Mouse (Mus musculus) lung, postnatal 0 days (tissue): ENCODE data around the gene Ccdc54. TPM values are rescaled to one million over a fixed set of nuclear protein-coding genes. Genes with fewer than 3 reads are reported as not detected.

Source experiments
- ATAC-seq: fragments of 200-750 bp; cut with Nextera tagmentation; 2 replicates; pipeline ENCODE4 v1.8.0; 2017; ENCODE audit warnings: moderate library complexity
- DNase-seq: peaks from one replicate; pipeline ENCODE4 v3.0.0-alpha.2; 2016; ENCODE audit warnings: low spot score
- H3K27ac ChIP-seq: fragments of 300-500 bp; sonication (generic); 2 replicates; pipeline ENCODE4 v1.5.1; 2014; ENCODE audit warnings: antibody characterized with exemption, mild to moderate bottlenecking, low read length, mixed read lengths
- H3K27me3 ChIP-seq: fragments of 300-500 bp; sonication (generic); replicated peaks from 2 replicates; pipeline ENCODE4 v1.6.1; 2014; ENCODE audit warnings: low read length, mixed read lengths; ENCODE audit not compliant: insufficient read depth
- H3K36me3 ChIP-seq: fragments of 300-500 bp; sonication (generic); 2 replicates; pipeline ENCODE4 v1.6.1; 2014; ENCODE audit warnings: low read length, mixed read lengths; ENCODE audit not compliant: insufficient read depth
- H3K4me1 ChIP-seq: fragments of 300-500 bp; sonication (generic); 2 replicates; pipeline ENCODE4 v1.6.1; 2014; ENCODE audit warnings: antibody characterized with exemption, low read depth, low read length, mixed read lengths; ENCODE audit not compliant: insufficient read depth
- H3K4me2 ChIP-seq: fragments of 300-500 bp; sonication (generic); replicated peaks from 2 replicates; pipeline ENCODE4 v1.6.1; 2014; ENCODE audit warnings: low read depth, mild to moderate bottlenecking, low read length, moderate library complexity, mixed read lengths
- H3K4me3 ChIP-seq: fragments of 300-500 bp; sonication (generic); 2 replicates; pipeline ENCODE4 v1.5.1; 2014; ENCODE audit warnings: low read depth, low read length
- H3K9ac ChIP-seq: fragments of 300-500 bp; sonication (generic); replicated peaks from 2 replicates; pipeline ENCODE4 v1.6.1; 2014; ENCODE audit warnings: low read depth, mild to moderate bottlenecking
- H3K9me3 ChIP-seq: fragments of 300-500 bp; sonication (generic); 2 replicates; pipeline ENCODE4 v1.6.1; 2016; ENCODE audit warnings: low read length, mixed read lengths
- CTCF ChIP-seq: IDR thresholded peaks from 2 replicates; pipeline ENCODE4 v1.5.1; 2016; ENCODE audit warnings: antibody characterized with exemption, mild to moderate bottlenecking
- EP300 ChIP-seq: IDR thresholded peaks from 2 replicates; pipeline ENCODE4 v1.6.1; 2016; ENCODE audit warnings: antibody characterized with exemption, mild to moderate bottlenecking, control low read depth
- WGBS: fragments of 180-500 bp; shearing (Covaris S2); extraction: QIAGEN DNeasy Blood & Tissue Kit; methylation state at CpG from one replicate; pipeline ENCODE4 v1.1.7; 2014; 5-methylcytosine and 5-hydroxymethylcytosine counted together
- polyA plus RNA-seq: library from polyadenylated mRNA; unstranded; fragments of >200 nt; fragmentation: Nextera tagmentation; extraction: Ambion mirVana; gene quantifications from 2 replicates; pipeline ENCODE4 v1.2.1, GENCODE M21; 2015

Gene Ccdc54
- polyA plus RNA-seq, 1 experiment from 2014 or later, result not detected

GRCm38 (mm10) chr16:50553828-50554227, 37.1 kb downstream of the Ccdc54 start:
- Histone ChIP-seq H3K9me3 (no peaks in the 10 kb centered on the region), H3K36me3 (no peaks in the 10 kb centered on the region), H3K4me2 (no peak overlapping the region), H3K27ac (no peak overlapping the region), H3K27me3 (no peaks in the 10 kb centered on the region), H3K4me3 (no peak overlapping the region), H3K9ac (no peak overlapping the region), H3K4me1 (no peaks in the 10 kb centered on the region)
- 68% methylated on average over 2 of the region's 2 CpGs for WGBS
- DNase-seq (no peak), ATAC-seq (no peak)
- no peak for TF ChIP-seq EP300
- no peak for TF ChIP-seq CTCF

GRCm38 (mm10) chr16:50551871-50552528, 39.0 kb downstream of the Ccdc54 start:
- no peaks in the 10 kb centered on the region for H3K9me3 ChIP-seq
- no peaks in the 10 kb centered on the region for H3K36me3 ChIP-seq
- H3K27me3 ChIP-seq, result no peaks in the 10 kb centered on the region
- no peak overlapping the region for H3K27ac ChIP-seq
- H3K4me2 ChIP-seq, result no peak overlapping the region
- H3K4me1 ChIP-seq, result no peaks in the 10 kb centered on the region
- TF ChIP-seq EP300 (no peak), CTCF (0 out of 2 replicates have a peak, but pooled peaks have one; percentile 4)
- ATAC-seq (no peak), DNase-seq (no peak)
- no peak overlapping the region for H3K4me3 ChIP-seq
- no peak overlapping the region for H3K9ac ChIP-seq
- WGBS, result 59% methylated on average over 7 of the region's 7 CpGs

GRCm38 (mm10) chr16:50550927-50551326, 40.0 kb downstream of the Ccdc54 start:
- H3K4me1 ChIP-seq, result no peaks in the 10 kb centered on the region
- H3K9me3 ChIP-seq, result no peaks in the 10 kb centered on the region
- 84% methylated on average over 5 of the region's 5 CpGs for WGBS
- no peaks in the 10 kb centered on the region for H3K27me3 ChIP-seq
- no peak for TF ChIP-seq CTCF
- H3K9ac ChIP-seq, result no peak overlapping the region
- ATAC-seq (no peak), DNase-seq (no peak)
- H3K4me2 ChIP-seq, result no peak overlapping the region
- no peak overlapping the region for H3K4me3 ChIP-seq
- no peak overlapping the region for H3K27ac ChIP-seq
- H3K36me3 ChIP-seq, result no peaks in the 10 kb centered on the region

GRCm38 (mm10) chr16:50542554-50543333, 48.2 kb downstream of the Ccdc54 start:
- Histone ChIP-seq H3K9me3 (no peaks in the 10 kb centered on the region), H3K4me3 (no peak overlapping the region), H3K27me3 (no peaks in the 10 kb centered on the region; the same call in 1 of the 2 replicates), H3K4me2 (no peak overlapping the region), H3K36me3 (no peaks in the 10 kb centered on the region), H3K4me1 (no peaks in the 10 kb centered on the region), H3K27ac (no peak overlapping the region), H3K9ac (no peak overlapping the region)
- no peak for ATAC-seq
- 25% methylated on average over 5 of the region's 5 CpGs for WGBS
- TF ChIP-seq EP300 (no peak), CTCF (peak; percentile 63)
- DNase-seq, result peak; percentile 47

Other genes with a start within 250 kb of the Ccdc54 start
- 25.2 and 30.0 TPM in 2 replicates for gene Bbx, start 158.8 kb downstream of the Ccdc54 start, polyA plus RNA-seq